ENCODE assay signal across 32 mouse cellular contexts in the genomic region with DNA sequence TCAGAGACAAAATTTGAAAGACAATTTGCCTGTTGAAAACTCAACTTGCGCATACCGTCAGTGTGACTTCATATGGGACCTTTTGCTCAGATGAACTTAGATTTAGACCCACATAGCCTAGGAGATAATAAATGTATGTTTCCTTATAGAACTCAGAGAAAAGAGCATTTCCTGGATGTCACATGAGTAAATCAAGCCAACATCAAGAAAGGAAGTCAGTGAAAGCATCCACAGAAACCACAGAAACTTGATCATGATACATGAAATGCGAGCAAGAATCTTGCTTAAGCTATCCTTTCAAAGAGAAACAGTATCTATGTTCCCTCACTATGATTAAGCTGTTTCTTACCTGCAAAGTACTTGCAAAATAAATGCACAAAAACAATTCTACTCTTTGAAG.
DNase-seq lines count a peak whose midpoint lies in the region; ATAC-seq and TF ChIP-seq lines count a peak whose summit lies in the region.
"Had no signal": no experiment of that assay in that cellular context is flagged by ENCODE, and none has a peak within 500 bp of the region (broad histone marks: within the 10 kb centered on the region; RNA-seq: fewer than 3 reads in every experiment).

No protein-coding gene starts in this region.

- peak; percentile 47; the same call in 1 of the 2 replicates for ATAC-seq in common myeloid progenitor, adult 5-6 weeks (replicated peaks; ENCODE audit: low read depth, poor library complexity, severe bottlenecking)
- peak; percentile 51 for ATAC-seq in megakaryocyte, adult 5-6 weeks (ENCODE audit: poor library complexity, severe bottlenecking)
- ATAC-seq in monocyte, adult 5-6 weeks (replicated peaks; ENCODE audit: insufficient number of reproducible peaks, low FRiP score, low TSS enrichment, poor library complexity, severe bottlenecking) = no peak
- ATAC-seq: forebrain, embryonic 14.5 days; intestine, embryonic 15.5 days; midbrain, embryonic 15.5 days had no signal

- H3K4me1 ChIP-seq in heart, adult 2 months (ENCODE audit: control insufficient read depth, insufficient read depth, low read length) = no peaks in the 10 kb centered on the region
- H3K4me1 ChIP-seq: embryonic facial prominence, embryonic 10.5 days; embryonic facial prominence, embryonic 15.5 days; heart, embryonic 13.5 days; hindbrain, embryonic 15.5 days; intestine, embryonic 15.5 days; limb, embryonic 10.5 days; limb, embryonic 15.5 days; midbrain, embryonic 10.5 days; midbrain, embryonic 15.5 days; neural tube, embryonic 13.5 days had no signal

- no peak overlapping the region for H3K9ac ChIP-seq in heart, adult 2 months (ENCODE audit: low read depth, low read length)
- H3K9ac ChIP-seq: embryonic facial prominence, embryonic 15.5 days; heart, embryonic 13.5 days; hindbrain, embryonic 15.5 days; intestine, embryonic 15.5 days; limb, embryonic 15.5 days; liver, embryonic 14.5 days; midbrain, embryonic 15.5 days; neural tube, embryonic 13.5 days had no signal

- TF ChIP-seq CTCF in heart, adult 2 months (IDR thresholded peaks at IDR 0.05) = no peak

- intact Hi-C loops in heart, adult 2 months (cut with DNase I) = no loop called here

- TF ChIP-seq EP300 in heart, adult 2 months (IDR thresholded peaks at IDR 0.05; ENCODE audit: insufficient read depth, low read depth, low read length) = no peak

- H3K36me3 ChIP-seq in heart, adult 2 months (ENCODE audit: control insufficient read depth, insufficient read depth, low read length) = no peaks in the 10 kb centered on the region
- H3K36me3 ChIP-seq: embryonic facial prominence, embryonic 10.5 days; embryonic facial prominence, embryonic 15.5 days; heart, embryonic 13.5 days; hindbrain, embryonic 15.5 days; intestine, embryonic 15.5 days; limb, embryonic 10.5 days; limb, embryonic 15.5 days; midbrain, embryonic 10.5 days; midbrain, embryonic 15.5 days; neural tube, embryonic 13.5 days had no signal

- no peak overlapping the region for H3K27ac ChIP-seq in heart, adult 2 months
- H3K27ac ChIP-seq: embryonic facial prominence, embryonic 10.5 days; embryonic facial prominence, embryonic 15.5 days; heart, embryonic 13.5 days; hindbrain, embryonic 15.5 days; intestine, embryonic 15.5 days; kidney, postnatal 0 days; limb, embryonic 10.5 days; limb, embryonic 15.5 days; liver, embryonic 14.5 days; macrophage; midbrain, embryonic 10.5 days; midbrain, embryonic 15.5 days; neural tube, embryonic 13.5 days had no signal

- no peaks in the 10 kb centered on the region for H3K27me3 ChIP-seq in heart, adult 2 months (ENCODE audit: control insufficient read depth, insufficient read depth, low read length)
- H3K27me3 ChIP-seq: embryonic facial prominence, embryonic 15.5 days; heart, embryonic 13.5 days; hindbrain, embryonic 15.5 days; intestine, embryonic 15.5 days; limb, embryonic 15.5 days; midbrain, embryonic 15.5 days; neural tube, embryonic 13.5 days had no signal

- WGBS in heart, adult 2 months = 87% methylated on average over 3 of the region's 3 CpGs

- DNase-seq in 416B (ENCODE audit: low read depth) = peak; percentile 71
- DNase-seq in CD4-positive, CD25-positive, alpha-beta regulatory T cell, adult 2 months (ENCODE audit: low read depth, low spot score) = peak; percentile 55
- no peak for DNase-seq in heart, adult 2 months
- no peak for DNase-seq in liver
- DNase-seq: adrenal gland, adult 2 months; adrenal gland, postnatal 36 days; B cell, adult 2 months; cerebellum, adult 18-20 months; cerebellum, postnatal 10 days; gastrocnemius, postnatal 36 days; heart, postnatal 10 days; kidney, adult 2 months; kidney, postnatal 4 days; lung, adult 2 months; lung, postnatal 10 days had no signal

- H3K4me3 ChIP-seq in heart, adult 2 months = no peak overlapping the region
- H3K4me3 ChIP-seq: embryonic facial prominence, embryonic 10.5 days; embryonic facial prominence, embryonic 15.5 days; heart, embryonic 13.5 days; hindbrain, embryonic 15.5 days; intestine, embryonic 15.5 days; limb, embryonic 10.5 days; limb, embryonic 15.5 days; midbrain, embryonic 10.5 days; midbrain, embryonic 15.5 days; neural tube, embryonic 13.5 days had no signal

- TF ChIP-seq POLR2A in heart, adult 2 months (IDR thresholded peaks at IDR 0.05; ENCODE audit: insufficient read depth, low read depth, low read length) = no peak

- H3K79me2 ChIP-seq in heart, adult 2 months (replicated peaks; ENCODE audit: control insufficient read depth, insufficient read depth, low read length) = no peaks in the 10 kb centered on the region

Comparison
In these comparisons a context has a peak if more than half of its experiments do, and no peak if none do; other contexts are left out.
1. DNase-seq: peak in 416B (single experiment) and CD4-positive, CD25-positive, alpha-beta regulatory T cell, adult 2 months (single experiment); none in heart, adult 2 months (0 of 2) and liver (single experiment).